Mouse (Mus musculus) gastrocnemius, postnatal 36 days (tissue): Measurements from ENCODE around the gene Chit1. TPM values are rescaled to one million over a fixed set of nuclear protein-coding genes. Genes with fewer than 3 reads are reported as not detected.

Source experiments
- DNase-seq, 2 experiments: peaks; one replicate each; pipeline ENCODE4 v3.0.0; 2022
- intact Hi-C: fragments of 180-260 bp; cut with DNase I; formaldehyde crosslinking; loops from one replicate; pipeline ENCODE4 v1.15.1; 2025
- total RNA-seq, 2 experiments: library from RNA; stranded (reverse); gene quantifications; 2 replicates each; pipeline ENCODE4 v1.2.3; 2021

Chit1 gene
- total RNA-seq, 2 experiments from 2014 or later: not detected

GRCm38 (mm10) chr1:134117110-134117509, 6.1 kb downstream of the Chit1 start:
- intact Hi-C loops: loop anchor here (5.0 kb wide), 1 partner anchor 215 kb away; the partner anchor contains the start of gene Ppfia4
- DNase-seq: no peak

DNA sequence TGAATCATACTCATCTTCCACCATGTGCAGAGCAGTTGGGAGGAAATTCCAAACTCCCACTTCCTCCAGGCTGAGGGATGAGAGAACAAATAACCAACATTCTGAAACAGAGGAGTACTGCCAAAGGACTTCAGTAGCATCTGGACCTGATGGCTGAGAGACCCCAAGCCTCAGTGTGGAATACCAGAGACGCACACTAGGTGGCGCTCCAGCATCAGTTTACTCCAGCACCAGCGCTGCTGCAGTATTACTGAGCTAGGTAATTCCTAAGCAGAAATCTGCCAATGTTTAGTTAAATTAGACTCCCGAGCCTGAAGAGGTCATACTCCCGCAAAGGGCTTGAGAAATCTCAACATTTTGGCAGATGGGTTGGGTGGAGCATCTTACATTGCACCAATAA, 9.1 kb downstream of the Chit1 start:
- intact Hi-C loops: no loop called here
- peak; percentile 75 to 85 for DNase-seq

- intact Hi-C loops: no loop called here
- no peak for DNase-seq
Observed at GRCm38 (mm10) chr1:134122195-134122594, 11.2 kb downstream of the Chit1 start.

- intact Hi-C loops: no loop called here
- no peak for DNase-seq
Observed at GRCm38 (mm10) chr1:134133316-134133715, 22.3 kb downstream of the Chit1 start.

DNA sequence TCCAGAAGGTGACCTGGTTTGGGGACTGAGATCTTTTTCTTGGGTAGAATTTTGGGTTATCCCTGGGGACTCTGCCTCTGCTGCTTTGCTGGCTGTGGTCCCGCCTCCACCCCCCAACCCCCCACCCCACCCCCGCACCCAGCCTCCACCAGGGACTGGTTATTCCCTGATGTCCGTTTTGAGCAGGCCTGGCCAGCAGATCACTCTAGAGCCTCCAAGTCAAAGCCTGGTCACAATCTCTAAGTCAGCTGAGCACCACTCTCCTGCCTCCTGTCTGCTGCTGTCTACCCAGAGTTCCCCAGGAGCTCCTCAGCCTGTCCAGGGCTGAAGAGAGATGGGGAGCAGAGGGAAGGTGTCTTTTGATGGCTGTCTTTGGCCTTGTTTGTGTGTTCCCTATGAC, 25.3 kb downstream of the Chit1 start:
- intact Hi-C loops: no loop called here
- no peak for DNase-seq

DNA sequence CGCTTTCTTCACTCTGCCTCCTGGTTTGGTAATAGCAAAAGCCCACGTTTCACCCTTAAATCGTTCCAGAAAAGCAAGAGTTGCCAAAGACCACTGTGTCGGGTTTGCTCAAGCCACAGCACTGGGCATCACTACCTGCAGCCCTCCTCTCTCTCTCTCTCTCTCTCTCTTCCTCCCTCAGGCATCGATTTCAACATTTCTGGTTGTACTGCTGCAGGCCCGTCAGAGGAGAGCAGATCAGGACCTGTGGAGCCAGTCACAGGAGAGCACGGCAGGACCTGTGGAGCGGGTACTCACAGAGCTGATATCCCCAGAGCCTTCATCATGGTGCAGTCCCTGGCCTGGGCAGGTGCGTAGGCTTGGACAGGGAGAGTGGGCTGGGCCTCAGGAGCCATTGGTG, 27.4 kb downstream of the Chit1 start:
- intact Hi-C loops: no loop called here
- DNase-seq: no peak

DNA sequence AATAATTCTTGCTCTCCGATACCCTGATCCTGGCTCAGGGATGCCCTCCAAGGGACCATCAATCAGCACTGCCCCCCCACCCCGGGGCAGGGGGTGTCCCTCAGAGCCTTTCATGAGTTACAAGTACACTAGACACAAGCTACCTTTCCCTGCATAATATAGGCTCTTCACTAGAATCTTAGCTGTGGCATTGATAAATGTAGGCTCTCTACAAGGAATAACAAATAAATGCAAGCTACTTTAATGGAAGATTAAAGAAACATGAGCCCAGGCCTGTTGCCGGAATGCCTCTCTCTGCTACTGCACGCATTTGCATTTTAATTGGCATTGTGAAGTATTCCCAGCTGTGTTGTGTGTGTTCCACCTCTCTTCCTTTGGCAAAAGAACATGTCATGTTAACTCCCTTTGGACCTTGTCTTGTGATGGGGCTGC, 31.3 kb downstream of the Chit1 start:
- DNase-seq: no peak
- intact Hi-C loops: no loop called here

DNA sequence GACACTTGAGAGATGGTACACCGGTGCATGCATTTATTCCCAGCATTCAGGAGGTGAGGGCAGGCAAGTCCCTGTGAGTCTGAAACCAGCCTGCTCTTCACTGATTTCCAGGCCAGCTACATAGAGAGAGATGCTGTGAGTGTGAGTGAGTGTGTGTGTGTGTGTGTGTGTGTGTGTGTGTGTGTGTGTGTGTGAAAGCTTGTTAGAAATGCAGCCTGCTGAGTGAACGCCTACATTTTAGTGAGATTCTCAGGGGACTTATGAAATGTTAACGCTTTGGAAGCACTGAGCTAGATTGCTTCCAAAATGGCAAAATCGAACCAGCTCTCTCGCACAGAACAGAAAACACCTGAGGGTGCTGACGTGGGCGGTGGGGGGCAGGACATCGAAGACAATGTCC, 35.0 kb downstream of the Chit1 start:
- intact Hi-C loops: no loop called here
- no peak for DNase-seq

DNA sequence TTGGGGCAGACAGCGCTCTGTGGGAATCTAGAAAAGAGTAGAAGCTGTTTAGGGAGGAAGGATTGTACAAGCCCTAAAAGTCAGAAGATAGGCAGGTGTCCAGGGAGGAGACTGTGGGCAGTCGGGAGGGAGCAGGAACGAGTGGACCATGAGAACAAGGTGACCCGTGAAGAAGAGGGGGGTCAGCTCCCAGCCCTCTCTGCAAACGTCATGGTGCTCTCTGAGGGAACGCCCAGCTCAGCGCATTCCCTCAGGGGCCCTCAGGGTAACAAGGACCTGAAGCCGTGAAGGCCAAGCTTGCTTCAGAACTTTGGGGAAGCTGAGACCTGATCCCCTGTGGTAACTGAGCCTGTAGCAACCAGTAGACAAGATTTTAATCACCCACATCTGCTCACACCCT, 39.0 kb downstream of the Chit1 start:
- no peak for DNase-seq
- intact Hi-C loops: loop anchor here (2.0 kb wide), 1 partner anchor 53 kb away; no protein-coding TSS in a partner anchor

GRCm38 (mm10) chr1:134150745-134151144, 39.7 kb downstream of the Chit1 start:
- no peak for DNase-seq
- intact Hi-C loops: loop anchor here (1.0 to 2.0 kb wide), 2 partner anchors 52 to 94 kb away; no protein-coding TSS in a partner anchor

GRCm38 (mm10) chr1:134151655-134152412, 40.8 kb downstream of the Chit1 start:
- peak; percentile 31 to 75 for DNase-seq
- intact Hi-C loops: loop anchor here (1.0 to 2.0 kb wide), 3 partner anchors 51 to 175 kb away; no protein-coding TSS in a partner anchor

- no peak for DNase-seq
- intact Hi-C loops: loop anchor here (2.0 kb wide), 1 partner anchor 174 kb away; no protein-coding TSS in a partner anchor
Observed at GRCm38 (mm10) chr1:134152626-134153590, 41.9 kb downstream of the Chit1 start.

GRCm38 (mm10) chr1:134154121-134154520, 43.1 kb downstream of the Chit1 start:
- no peak for DNase-seq
- intact Hi-C loops: no loop called here

- intact Hi-C loops: no loop called here
- no peak for DNase-seq
Observed at GRCm38 (mm10) chr1:134154655-134155054, 43.6 kb downstream of the Chit1 start.

- intact Hi-C loops: no loop called here
Observed at GRCm38 (mm10) chr1:134160404-134160803, 49.4 kb downstream of the Chit1 start.

DNA sequence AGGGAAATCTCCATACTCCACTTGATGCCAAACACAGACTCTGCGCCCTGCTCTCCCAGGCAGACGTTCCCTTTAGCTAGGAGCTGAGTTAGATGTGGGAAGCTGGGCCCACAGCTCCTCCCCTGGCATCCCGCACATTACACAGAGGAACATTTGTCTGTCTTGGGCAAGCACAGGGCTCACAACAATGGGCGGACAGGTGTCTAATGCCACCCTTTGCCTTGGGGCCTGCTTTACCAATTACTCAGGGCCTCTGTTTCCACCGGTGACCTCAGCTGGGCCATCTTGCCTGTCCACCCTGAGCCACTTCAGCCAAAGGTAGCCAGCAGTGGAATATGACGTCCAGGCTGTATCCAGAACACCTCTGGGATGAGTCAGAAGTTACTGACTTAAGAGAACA, 50.4 kb downstream of the Chit1 start:
- no peak for DNase-seq
- intact Hi-C loops: no loop called here

More at GRCm38 (mm10) chr1:134160404-134160803, 49.4 kb downstream of the Chit1 start:
- no peak for DNase-seq

- intact Hi-C loops: no loop called here
- no peak for DNase-seq
Observed at GRCm38 (mm10) chr1:134162510-134163225, 51.6 kb downstream of the Chit1 start.

GRCm38 (mm10) chr1:134163476-134163875, 52.4 kb downstream of the Chit1 start:
- intact Hi-C loops: no loop called here
- no peak for DNase-seq

- no peak for DNase-seq
- intact Hi-C loops: no loop called here
Observed at GRCm38 (mm10) chr1:134164454-134164853, 53.4 kb downstream of the Chit1 start.

DNA sequence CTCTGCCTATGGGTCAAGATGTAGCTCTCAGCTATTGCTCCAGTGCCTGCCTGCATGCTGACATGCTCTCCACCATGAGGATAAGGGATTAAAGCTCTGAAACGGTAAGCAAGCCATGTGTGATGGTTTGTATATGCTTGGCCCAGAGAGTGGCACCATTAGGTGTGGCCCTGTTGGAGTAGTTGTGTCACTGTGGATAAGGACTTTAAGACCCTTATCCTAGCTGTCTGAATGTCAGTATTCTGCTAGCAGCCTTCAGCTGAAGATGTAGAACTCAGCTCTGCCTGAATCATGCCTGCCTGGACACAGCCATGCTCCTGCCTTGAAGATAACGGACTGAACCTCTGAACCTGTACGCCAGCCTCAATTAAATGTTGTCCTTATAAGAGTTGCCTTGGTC, 55.5 kb downstream of the Chit1 start:
- intact Hi-C loops: no loop called here
- DNase-seq: no peak
